In genomic region chr7:16668331-16668930, GRCm38 (mm10) we compare ENCODE assay signal across 30 mouse cellular contexts. TPM values are rescaled to one million over a fixed set of nuclear protein-coding genes. Genes with fewer than 3 reads are reported as not detected.
DNase-seq lines count a peak whose midpoint lies in the region; ATAC-seq and TF ChIP-seq lines count a peak whose summit lies in the region.
"Not testable (repeated sequence)": the region's sequence is repeated elsewhere in the genome, so short reads cannot be mapped to it uniquely, and the experiment has no call there.
"Had no signal": no experiment of that assay in that cellular context is flagged by ENCODE, and none has a peak within 500 bp of the region (broad histone marks: within the 10 kb centered on the region; RNA-seq: fewer than 3 reads in every experiment).

No protein-coding gene starts in this region.

- H3K27ac ChIP-seq in thymus, adult 2 months (ENCODE audit: control insufficient read depth, insufficient read depth, low read length) = not testable (repeated sequence)

- 0 out of 2 replicates have a peak, but pooled peaks have one; percentile 46 for ATAC-seq in erythroblast, adult 5-6 weeks (replicated peaks; ENCODE audit: low FRiP score, poor library complexity, severe bottlenecking)

- DNase-seq in CD4-positive, CD25-positive, alpha-beta regulatory T cell, adult 2 months (ENCODE audit: low read depth, low spot score) = peak; percentile 69
- peak; percentile 51 for DNase-seq in induced T-regulatory cell, adult 2 months (ENCODE audit: low read depth)
- peak; percentile 8 for DNase-seq in thymus, adult 2 months
- peak; percentile 70 for DNase-seq in thymus, postnatal 14 days
- peak; percentile 70 for DNase-seq in thymus, postnatal 4 days

- not testable (repeated sequence) for H3K27me3 ChIP-seq in thymus, adult 2 months (ENCODE audit: control insufficient read depth, insufficient read depth, low read length)

- not testable (repeated sequence) for TF ChIP-seq CTCF in thymus, adult 2 months (IDR thresholded peaks at IDR 0.05; ENCODE audit: borderline replicate concordance, control insufficient read depth, extremely low read depth, insufficient read depth, low read length, poor library complexity)

- WGBS in thymus, adult 2 months = 19% methylated on average over 5 of the region's 5 CpGs

- not testable (repeated sequence) for H3K36me3 ChIP-seq in thymus, adult 2 months (ENCODE audit: control insufficient read depth, insufficient read depth, low read length)

- not testable (repeated sequence) for TF ChIP-seq POLR2A in thymus, adult 2 months (IDR thresholded peaks at IDR 0.05; ENCODE audit: control insufficient read depth, extremely low read depth, insufficient read depth, low read length, poor library complexity)

- not testable (repeated sequence) for H3K4me3 ChIP-seq in thymus, adult 2 months (ENCODE audit: control insufficient read depth, insufficient read depth, low read length)

- H3K4me1 ChIP-seq in thymus, adult 2 months (replicated peaks; ENCODE audit: control insufficient read depth, insufficient read depth, low read length) = not testable (repeated sequence)

RNA-seq across cellular contexts. Expression of gene Ceacam15, which starts 7.1 kb away (rescaled TPM):
- total RNA-seq in erythroblast, adult 5-6 weeks (2015; ENCODE audit: low replicate concordance) = not detected in 2 replicates
- total RNA-seq in erythroblast, adult 5-6 weeks (2017; ENCODE audit: low replicate concordance) = 0.56 TPM in 1 of 2 replicates, not detected in the other
- 0.75 and 0.84 TPM in 2 replicates for polyA plus RNA-seq in thymus, adult 2 months (2012; rRNA removed)
- total RNA-seq: adrenal gland, adult 2 months; adrenal gland, postnatal 14 days; adrenal gland, postnatal 4 days; CH12.LX; common myeloid progenitor, adult 5-6 weeks; gastrocnemius, adult 8-10 months; gastrocnemius, postnatal 25 days; heart, adult 18-20 months; heart, postnatal 25 days; hematopoietic stem cell, adult 5-6 weeks had no signal
- polyA plus RNA-seq: adrenal gland, adult 2 months; cerebellum, adult 2 months; embryonic facial prominence, embryonic 12.5 days; embryonic facial prominence, embryonic 15.5 days; erythroblast, embryonic 14.5 days; forebrain, embryonic 12.5 days; forebrain, embryonic 15.5 days; G1E; gonadal fat pad, adult 2 months; hindbrain, embryonic 12.5 days; hindbrain, embryonic 15.5 days; intestine, embryonic 16.5 days; Patski had no signal

RNA-seq across cellular contexts. Expression of gene Ceacam9, which starts 53.3 kb away (rescaled TPM):
- not detected in 2 replicates for total RNA-seq in erythroblast, adult 5-6 weeks (2015; ENCODE audit: low replicate concordance)
- total RNA-seq in erythroblast, adult 5-6 weeks (2017; ENCODE audit: low replicate concordance) = not detected in 2 replicates
- 0.07 TPM in 1 of 2 replicates, not detected in the other for polyA plus RNA-seq in thymus, adult 2 months (2012; rRNA removed)
- total RNA-seq: adrenal gland, adult 2 months; adrenal gland, postnatal 14 days; adrenal gland, postnatal 4 days; CH12.LX; common myeloid progenitor, adult 5-6 weeks; gastrocnemius, adult 8-10 months; gastrocnemius, postnatal 25 days; heart, adult 18-20 months; heart, postnatal 25 days; hematopoietic stem cell, adult 5-6 weeks had no signal
- polyA plus RNA-seq: adrenal gland, adult 2 months; cerebellum, adult 2 months; embryonic facial prominence, embryonic 12.5 days; embryonic facial prominence, embryonic 15.5 days; erythroblast, embryonic 14.5 days; forebrain, embryonic 12.5 days; G1E; heart, embryonic 12.5 days; heart, postnatal 0 days; hindbrain, embryonic 12.5 days; intestine, embryonic 16.5 days; Patski had no signal

RNA-seq across cellular contexts. Expression of gene Arhgap35, which starts 53.6 kb away (rescaled TPM):
- total RNA-seq in erythroblast, adult 5-6 weeks (2015; ENCODE audit: low replicate concordance) = 0.38 and 0.84 TPM in 2 replicates
- total RNA-seq in erythroblast, adult 5-6 weeks (2017; ENCODE audit: low replicate concordance) = 0.84 and 1.8 TPM in 2 replicates
- 13.4 and 14.4 TPM in 2 replicates for polyA plus RNA-seq in thymus, adult 2 months (2012; rRNA removed)

Comparison
In these comparisons a context has a peak if more than half of its experiments do, and no peak if none do; other contexts are left out.
1. DNase-seq: peak in every context shown above with its lines; median percentile 70 in thymus, postnatal 14 days; 70 in thymus, postnatal 4 days; 69 in CD4-positive, CD25-positive, alpha-beta regulatory T cell, adult 2 months; 51 in induced T-regulatory cell, adult 2 months; 8 in thymus, adult 2 months.